Mouse (Mus musculus) spleen, adult 2 months (tissue): ENCODE results near the gene St6gal1.

Experiments
- CTCF ChIP-seq: fragments of 200-500 bp; IDR thresholded peaks from 2 replicates; pipeline ENCODE4 v1.5.1; 2011; ENCODE audit warnings: mild to moderate bottlenecking, inconsistent platforms; ENCODE audit not compliant: insufficient read depth, insufficient read length, insufficient replicate concordance; ENCODE audit errors: extremely low read depth
- POLR2A ChIP-seq: fragments of 200-500 bp; IDR thresholded peaks from 2 replicates; pipeline ENCODE4 v1.6.1; 2011; ENCODE audit warnings: low read depth, low read length, inconsistent platforms

DNA sequence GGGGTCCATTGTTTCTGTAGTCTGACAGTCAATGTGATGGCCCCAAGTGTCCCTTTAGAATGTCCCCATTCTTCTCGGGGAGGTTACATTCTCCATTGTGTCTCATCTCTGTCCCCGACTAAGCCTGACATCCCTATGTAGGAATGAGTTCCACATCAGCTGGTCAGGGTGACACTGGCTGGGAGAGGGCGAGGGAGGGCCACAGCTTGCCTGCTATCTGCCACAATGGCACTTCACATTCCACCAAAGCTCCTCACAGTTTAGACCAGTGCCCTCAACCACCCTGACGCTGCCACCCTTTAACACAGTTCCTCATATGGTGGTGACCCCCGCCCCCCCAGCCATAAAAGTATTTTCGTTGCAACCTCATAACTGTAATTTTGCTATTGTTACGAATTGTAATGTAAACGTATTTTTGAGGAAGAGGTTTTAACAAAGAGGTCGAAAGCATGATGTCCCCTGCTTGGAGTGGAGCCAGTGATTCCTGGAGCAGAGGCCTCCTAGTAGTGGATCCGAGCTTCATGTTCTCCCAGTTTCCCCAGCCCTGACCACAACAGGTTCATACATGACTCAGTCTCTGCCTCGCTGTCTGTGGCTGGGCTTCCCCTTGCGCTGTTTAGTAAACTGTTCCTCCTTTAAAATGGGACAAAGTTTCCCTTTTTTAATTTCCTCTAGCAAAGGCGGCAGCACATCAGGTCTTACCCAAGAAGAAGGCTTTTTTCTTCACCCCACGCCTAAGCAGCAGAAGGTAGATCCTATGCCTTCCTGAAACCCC lies 47.4 kb downstream of the St6gal1 start:
- TF ChIP-seq POLR2A (no peak), CTCF (no peak)
